Mouse (Mus musculus): ENCODE data around the gene 1700011L22Rik. TPM values are rescaled to one million over a fixed set of nuclear protein-coding genes. Genes with fewer than 3 reads are reported as not detected.

The 1700011L22Rik gene
- polyA plus RNA-seq, 1 experiment from 2014 or later: not detected

DNA sequence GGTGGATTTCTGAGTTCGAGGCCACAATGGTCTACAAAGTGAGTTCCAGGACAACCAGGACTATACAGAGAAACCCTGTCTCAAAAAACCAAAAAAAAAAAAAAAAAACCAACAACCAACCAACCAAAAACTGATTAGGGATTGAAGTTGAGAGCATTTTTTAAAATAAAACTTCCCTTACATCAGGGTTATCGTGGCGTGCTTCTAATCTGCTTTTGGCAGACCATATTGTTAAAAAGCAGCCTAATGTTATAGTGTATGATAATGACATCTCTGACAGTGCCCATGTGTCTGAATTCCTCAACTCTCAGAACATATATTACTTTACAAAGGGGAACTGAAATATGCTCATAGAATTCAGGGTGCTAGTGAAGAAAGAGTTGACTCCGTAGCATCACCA lies 39.9 kb upstream of the 1700011L22Rik start:
- Histone ChIP-seq H3K27ac (ENCODE audit: low read depth, low read length) (no peak overlapping the region), H3K4me2 (ENCODE audit: low read depth, low read length) (no peak overlapping the region), H3K36me3 (ENCODE audit: control insufficient read depth, insufficient read depth, low read length) (no peaks in the 10 kb centered on the region; the same call in 1 of the 2 replicates), H3K4me3 (ENCODE audit: low read depth, low read length) (no peak overlapping the region), H3K9ac (replicated peaks; ENCODE audit: low read depth, low read length) (no peak overlapping the region), H3K4me1 (ENCODE audit: control insufficient read depth, insufficient read depth, low read length) (peaks cover 6% of the 10 kb centered on the region), H3K27me3 (ENCODE audit: control insufficient read depth, insufficient read depth, low read length) (no peaks in the 10 kb centered on the region), H3K9me3 (ENCODE audit: control insufficient read depth, low read length) (no peaks in the 10 kb centered on the region)
- ATAC-seq (ENCODE audit: low read depth): no peak
- 91% methylated on average over 4 of the region's 4 CpGs for WGBS

DNA sequence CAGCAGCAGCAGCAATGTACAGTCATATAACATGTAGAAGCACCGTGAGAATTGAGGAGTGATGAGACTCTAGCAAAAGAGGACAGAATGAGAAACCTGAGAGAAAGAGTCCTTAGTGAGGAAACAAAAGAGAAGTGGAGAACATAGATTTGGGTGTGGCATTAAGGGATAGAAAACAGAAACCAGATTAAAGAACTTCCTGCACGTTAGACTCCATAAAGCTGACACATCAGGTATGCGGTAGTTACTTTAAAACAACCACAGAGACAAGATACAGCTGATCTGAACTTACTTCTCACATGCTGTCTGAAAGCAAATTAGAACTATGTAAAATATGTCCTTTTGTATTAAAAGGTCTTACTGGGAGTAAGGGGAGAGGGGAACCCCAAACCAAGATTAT lies 38.1 kb upstream of the 1700011L22Rik start:
- Histone ChIP-seq H3K9me3 (ENCODE audit: control insufficient read depth, low read length) (no peaks in the 10 kb centered on the region), H3K36me3 (ENCODE audit: control insufficient read depth, insufficient read depth, low read length) (no peaks in the 10 kb centered on the region; the same call in 1 of the 2 replicates), H3K4me3 (ENCODE audit: low read depth, low read length) (no peak overlapping the region), H3K4me2 (ENCODE audit: low read depth, low read length) (no peak overlapping the region), H3K9ac (replicated peaks; ENCODE audit: low read depth, low read length) (no peak overlapping the region), H3K27me3 (ENCODE audit: control insufficient read depth, insufficient read depth, low read length) (no peaks in the 10 kb centered on the region), H3K4me1 (ENCODE audit: control insufficient read depth, insufficient read depth, low read length) (no peaks in the 10 kb centered on the region), H3K27ac (ENCODE audit: low read depth, low read length) (no peak overlapping the region)
- 96% methylated on average over 3 of the region's 3 CpGs for WGBS
- ATAC-seq (ENCODE audit: low read depth): no peak

DNA sequence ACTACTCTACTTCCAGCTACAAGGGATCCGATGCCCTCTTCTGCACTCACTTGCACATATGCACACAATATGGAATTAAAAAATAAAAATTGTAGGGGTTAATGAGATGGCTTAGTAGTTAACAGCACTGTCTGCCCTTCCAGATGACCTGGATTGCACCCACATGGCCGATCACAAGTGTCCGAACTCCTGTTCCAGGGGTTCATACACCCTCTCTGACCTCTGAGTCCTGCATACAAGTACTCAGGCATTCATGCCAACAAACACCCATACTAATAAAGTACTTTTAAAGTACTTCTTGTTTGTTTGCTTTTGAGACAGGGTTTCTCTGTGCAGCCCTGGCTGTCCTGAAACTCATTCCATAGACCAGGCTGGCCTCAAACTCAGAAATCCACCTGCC lies 36.3 kb upstream of the 1700011L22Rik start:
- Histone ChIP-seq H3K4me3 (ENCODE audit: low read depth, low read length) (no peak overlapping the region), H3K9ac (replicated peaks; ENCODE audit: low read depth, low read length) (no peak overlapping the region), H3K4me1 (ENCODE audit: control insufficient read depth, insufficient read depth, low read length) (no peaks in the 10 kb centered on the region), H3K36me3 (ENCODE audit: control insufficient read depth, insufficient read depth, low read length) (peaks cover 4% of the 10 kb centered on the region; the same call in 1 of the 2 replicates), H3K27me3 (ENCODE audit: control insufficient read depth, insufficient read depth, low read length) (no peaks in the 10 kb centered on the region), H3K9me3 (ENCODE audit: control insufficient read depth, low read length) (no peaks in the 10 kb centered on the region), H3K4me2 (ENCODE audit: low read depth, low read length) (no peak overlapping the region), H3K27ac (ENCODE audit: low read depth, low read length) (no peak overlapping the region)
- WGBS: 97% methylated on average over 3 of the region's 3 CpGs
- no peak for ATAC-seq (ENCODE audit: low read depth)

GRCm38 (mm10) chr8:79281376-79281890 lies 33.1 kb upstream of the 1700011L22Rik start:
- Histone ChIP-seq H3K36me3 (ENCODE audit: control insufficient read depth, insufficient read depth, low read length) (peaks cover 4% of the 10 kb centered on the region; the same call in 1 of the 2 replicates), H3K9me3 (ENCODE audit: control insufficient read depth, low read length) (no peaks in the 10 kb centered on the region), H3K27ac (ENCODE audit: low read depth, low read length) (no peak overlapping the region), H3K9ac (replicated peaks; ENCODE audit: low read depth, low read length) (no peak overlapping the region), H3K4me1 (ENCODE audit: control insufficient read depth, insufficient read depth, low read length) (no peaks in the 10 kb centered on the region), H3K4me2 (ENCODE audit: low read depth, low read length) (no peak overlapping the region), H3K4me3 (ENCODE audit: low read depth, low read length) (no peak overlapping the region), H3K27me3 (ENCODE audit: control insufficient read depth, insufficient read depth, low read length) (no peaks in the 10 kb centered on the region)
- ATAC-seq (ENCODE audit: low read depth): no peak
- 94% methylated on average over 6 of the region's 6 CpGs for WGBS

- no peaks in the 10 kb centered on the region for H3K4me1 ChIP-seq (ENCODE audit: control insufficient read depth, insufficient read depth, low read length)
- H3K4me3 ChIP-seq (ENCODE audit: low read depth, low read length): no peak overlapping the region
- no peaks in the 10 kb centered on the region for H3K9me3 ChIP-seq (ENCODE audit: control insufficient read depth, low read length)
- no peaks in the 10 kb centered on the region for H3K27me3 ChIP-seq (ENCODE audit: control insufficient read depth, insufficient read depth, low read length)
- WGBS: 83% methylated on average over 8 of the region's 8 CpGs
- peaks cover 16% of the 10 kb centered on the region; the same call in 1 of the 2 replicates for H3K36me3 ChIP-seq (ENCODE audit: control insufficient read depth, insufficient read depth, low read length)
- no peak overlapping the region for H3K27ac ChIP-seq (ENCODE audit: low read depth, low read length)
- H3K9ac ChIP-seq (replicated peaks; ENCODE audit: low read depth, low read length): no peak overlapping the region
- H3K4me2 ChIP-seq (ENCODE audit: low read depth, low read length): no peak overlapping the region
- no peak for ATAC-seq (ENCODE audit: low read depth)
These were observed 29.0 kb upstream of the 1700011L22Rik start for GRCm38 (mm10) chr8:79277264-79277870.

GRCm38 (mm10) chr8:79274940-79275339 lies 26.6 kb upstream of the 1700011L22Rik start:
- no peaks in the 10 kb centered on the region for H3K9me3 ChIP-seq (ENCODE audit: control insufficient read depth, low read length)
- no peak overlapping the region for H3K4me2 ChIP-seq (ENCODE audit: low read depth, low read length)
- peaks cover 20% of the 10 kb centered on the region; the same call in 1 of the 2 replicates for H3K36me3 ChIP-seq (ENCODE audit: control insufficient read depth, insufficient read depth, low read length)
- H3K27ac ChIP-seq (ENCODE audit: low read depth, low read length): no peak overlapping the region
- no peak overlapping the region for H3K4me3 ChIP-seq (ENCODE audit: low read depth, low read length)
- 97% methylated on average over 10 of the region's 10 CpGs for WGBS
- no peaks in the 10 kb centered on the region for H3K27me3 ChIP-seq (ENCODE audit: control insufficient read depth, insufficient read depth, low read length)
- no peak overlapping the region for H3K9ac ChIP-seq (replicated peaks; ENCODE audit: low read depth, low read length)
- no peaks in the 10 kb centered on the region for H3K4me1 ChIP-seq (ENCODE audit: control insufficient read depth, insufficient read depth, low read length)
- ATAC-seq (ENCODE audit: low read depth): no peak

DNA sequence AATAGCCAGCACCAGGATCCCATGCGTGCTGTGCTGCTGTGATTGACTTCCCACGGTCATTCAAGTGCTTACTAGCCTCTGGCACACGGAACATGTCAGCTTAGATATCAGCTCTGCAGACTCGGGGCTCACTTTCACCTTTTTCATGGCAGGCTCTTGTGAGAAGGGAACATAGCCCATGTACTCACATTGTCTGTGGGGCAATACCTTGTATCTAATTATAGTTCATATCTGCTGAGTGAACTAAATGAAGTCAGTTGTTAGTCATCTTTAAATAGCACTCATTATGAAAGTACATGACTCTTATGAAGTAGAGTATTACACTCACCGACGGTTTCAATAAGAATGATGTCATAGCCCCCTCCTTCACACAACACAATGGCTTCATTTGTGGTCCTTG lies 25.4 kb upstream of the 1700011L22Rik start:
- no peak for ATAC-seq (ENCODE audit: low read depth)
- Histone ChIP-seq H3K27ac (ENCODE audit: low read depth, low read length) (no peak overlapping the region), H3K4me2 (ENCODE audit: low read depth, low read length) (no peak overlapping the region), H3K27me3 (ENCODE audit: control insufficient read depth, insufficient read depth, low read length) (no peaks in the 10 kb centered on the region), H3K9me3 (ENCODE audit: control insufficient read depth, low read length) (no peaks in the 10 kb centered on the region), H3K4me3 (ENCODE audit: low read depth, low read length) (no peak overlapping the region), H3K4me1 (ENCODE audit: control insufficient read depth, insufficient read depth, low read length) (no peaks in the 10 kb centered on the region), H3K36me3 (ENCODE audit: control insufficient read depth, insufficient read depth, low read length) (peaks cover 20% of the 10 kb centered on the region), H3K9ac (replicated peaks; ENCODE audit: low read depth, low read length) (no peak overlapping the region)
- 91% methylated on average over 6 of the region's 6 CpGs for WGBS

DNA sequence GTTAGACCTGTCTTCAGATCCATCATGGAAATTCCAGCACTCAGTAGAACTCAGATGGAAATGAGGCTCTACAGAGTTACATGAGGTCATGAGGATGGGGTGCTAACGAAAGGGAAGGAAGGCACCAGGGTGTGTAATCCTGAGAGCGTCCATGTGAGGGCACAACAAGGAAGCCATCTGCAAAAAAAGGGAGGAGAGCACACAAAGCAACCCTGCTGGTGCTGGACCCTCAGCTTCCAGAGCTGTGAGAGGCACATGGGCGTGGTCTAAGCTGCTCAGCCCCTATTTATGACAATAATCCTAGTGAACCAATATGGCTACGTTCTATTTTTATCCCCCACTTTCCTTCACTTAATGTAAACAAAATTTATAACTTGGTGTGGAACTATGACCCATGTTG lies 24.3 kb upstream of the 1700011L22Rik start:
- H3K27me3 ChIP-seq (ENCODE audit: control insufficient read depth, insufficient read depth, low read length): no peaks in the 10 kb centered on the region
- no peaks in the 10 kb centered on the region for H3K9me3 ChIP-seq (ENCODE audit: control insufficient read depth, low read length)
- 74% methylated on average over 4 of the region's 4 CpGs for WGBS
- no peaks in the 10 kb centered on the region for H3K4me1 ChIP-seq (ENCODE audit: control insufficient read depth, insufficient read depth, low read length)
- H3K4me2 ChIP-seq (ENCODE audit: low read depth, low read length): no peak overlapping the region
- no peak overlapping the region for H3K4me3 ChIP-seq (ENCODE audit: low read depth, low read length)
- H3K36me3 ChIP-seq (ENCODE audit: control insufficient read depth, insufficient read depth, low read length): peaks cover 29% of the 10 kb centered on the region
- no peak for ATAC-seq (ENCODE audit: low read depth)
- H3K9ac ChIP-seq (replicated peaks; ENCODE audit: low read depth, low read length): no peak overlapping the region
- no peak overlapping the region for H3K27ac ChIP-seq (ENCODE audit: low read depth, low read length)

- Histone ChIP-seq H3K36me3 (ENCODE audit: control insufficient read depth, insufficient read depth, low read length) (peaks cover 40% of the 10 kb centered on the region), H3K27me3 (ENCODE audit: control insufficient read depth, insufficient read depth, low read length) (no peaks in the 10 kb centered on the region), H3K4me1 (ENCODE audit: control insufficient read depth, insufficient read depth, low read length) (no peaks in the 10 kb centered on the region), H3K9me3 (ENCODE audit: control insufficient read depth, low read length) (no peaks in the 10 kb centered on the region), H3K4me3 (ENCODE audit: low read depth, low read length) (no peak overlapping the region), H3K4me2 (ENCODE audit: low read depth, low read length) (no peak overlapping the region), H3K27ac (ENCODE audit: low read depth, low read length) (no peak overlapping the region), H3K9ac (replicated peaks; ENCODE audit: low read depth, low read length) (no peak overlapping the region)
- ATAC-seq (ENCODE audit: low read depth): no peak
- WGBS: 93% methylated on average over 7 of the region's 7 CpGs
These were observed 20.6 kb upstream of the 1700011L22Rik start for GRCm38 (mm10) chr8:79268921-79269320.

All from neural tube, embryonic 14.5 days (tissue).